8 mouse cellular contexts compared by ENCODE assay signal in the genomic region with DNA sequence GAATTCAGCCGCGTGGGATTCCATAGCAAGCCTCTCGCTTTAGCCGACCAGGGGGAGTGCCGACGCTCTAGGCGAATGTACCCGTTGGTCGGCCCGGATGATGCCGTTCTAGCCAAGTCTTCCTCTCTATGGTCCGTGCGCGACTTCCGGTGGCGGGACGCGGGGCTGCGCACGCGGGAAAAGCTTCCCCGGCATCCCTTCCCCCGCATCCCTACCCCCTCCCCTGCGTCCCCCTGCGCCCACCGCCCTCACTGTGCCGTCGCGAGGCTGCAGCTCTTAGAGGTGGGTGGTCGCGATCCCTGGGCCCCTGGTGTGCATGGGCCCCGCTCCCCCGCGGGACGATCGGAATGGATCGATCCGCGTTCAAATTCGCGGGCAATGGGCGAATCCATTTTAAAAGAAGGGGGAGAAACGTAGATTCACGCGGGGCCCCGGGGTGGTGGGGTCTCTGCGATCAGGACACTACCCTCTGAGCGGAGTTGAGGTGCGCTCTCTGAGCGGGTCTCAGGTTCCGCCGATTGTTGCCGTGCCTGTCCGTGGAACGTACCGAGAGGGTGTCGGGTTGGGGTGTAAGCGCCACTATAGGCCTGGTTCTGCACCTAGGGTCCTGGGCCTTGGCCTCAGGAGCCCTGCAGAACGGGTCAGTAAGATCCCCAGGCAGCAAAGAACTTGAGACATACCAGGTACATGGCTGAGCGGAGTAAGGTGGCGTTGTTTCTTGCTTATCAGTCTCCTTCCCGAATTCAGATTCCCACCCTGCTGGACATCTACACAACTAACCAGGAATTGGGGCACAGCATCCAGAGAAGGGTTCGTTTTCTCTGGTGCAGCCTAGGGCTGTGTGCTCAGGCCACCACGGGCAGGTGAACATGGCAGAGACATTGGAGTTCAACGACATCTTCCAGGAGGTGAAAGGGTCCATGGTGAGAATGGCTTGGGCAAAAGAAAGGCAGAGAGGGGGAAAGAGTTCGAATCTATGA. TPM values are rescaled to one million over a fixed set of nuclear protein-coding genes. Genes with fewer than 3 reads are reported as not detected.
DNase-seq lines count a peak whose midpoint lies in the region; ATAC-seq and TF ChIP-seq lines count a peak whose summit lies in the region.

TSS of gene Ssrp1 (plus strand) at position 188 of the 980 bp plus-strand sequence.
TSS of gene P2rx3 (minus strand) at position 416 of the 980 bp plus-strand sequence.

- ATAC-seq in heart, embryonic 15.5 days (replicated peaks; ENCODE audit: insufficient number of reproducible peaks, insufficient read depth, low FRiP score, low read depth), result peak; percentile 92
- peak; percentile 94 for ATAC-seq in liver, embryonic 16.5 days (ENCODE audit: low read depth)
- ATAC-seq in neural tube, embryonic 12.5 days (ENCODE audit: low FRiP score, low read depth), result peak; percentile 95
- peak; percentile 96 for ATAC-seq in stomach, postnatal 0 days (ENCODE audit: low FRiP score, low TSS enrichment)

- no peaks in the 10 kb centered on the region for H3K9me3 ChIP-seq in E14TG2a.4 (ENCODE audit: low read length)
- no peaks in the 10 kb centered on the region for H3K9me3 ChIP-seq in forebrain, embryonic 10.5 days
- H3K9me3 ChIP-seq in heart, embryonic 15.5 days (replicated peaks), result no peaks in the 10 kb centered on the region
- no peaks in the 10 kb centered on the region for H3K9me3 ChIP-seq in liver, embryonic 16.5 days (replicated peaks; ENCODE audit: control insufficient read depth, low read length)
- H3K9me3 ChIP-seq in neural tube, embryonic 12.5 days, result no peaks in the 10 kb centered on the region
- no peaks in the 10 kb centered on the region for H3K9me3 ChIP-seq in stomach, postnatal 0 days (ENCODE audit: control insufficient read depth, low read length)

- H3K4me1 ChIP-seq in E14TG2a.4 (replicated peaks; ENCODE audit: low read depth, low read length), result peaks cover 53% of the 10 kb centered on the region
- H3K4me1 ChIP-seq in forebrain, embryonic 10.5 days, result peaks cover 27% of the 10 kb centered on the region
- peaks cover 14% of the 10 kb centered on the region for H3K4me1 ChIP-seq in heart, embryonic 15.5 days (replicated peaks)
- H3K4me1 ChIP-seq in liver, embryonic 16.5 days (ENCODE audit: control insufficient read depth, low read depth, low read length), result peaks cover 15% of the 10 kb centered on the region
- peaks cover 14% of the 10 kb centered on the region; the same call in 1 of the 2 replicates for H3K4me1 ChIP-seq in neural tube, embryonic 12.5 days
- H3K4me1 ChIP-seq in stomach, postnatal 0 days (replicated peaks; ENCODE audit: control insufficient read depth, insufficient read depth), result no peaks in the 10 kb centered on the region

- H3K27ac ChIP-seq in forebrain, embryonic 10.5 days, result peak within 1 kb of the TSS; percentile 97
- H3K27ac ChIP-seq in heart, embryonic 15.5 days, result peak within 1 kb of the TSS; percentile 62
- H3K27ac ChIP-seq in liver, embryonic 16.5 days (ENCODE audit: low read length), result peak within 1 kb of the TSS; percentile 80
- H3K27ac ChIP-seq in neural tube, embryonic 12.5 days, result peak within 1 kb of the TSS; percentile 83
- peak within 1 kb of the TSS; percentile 89 for H3K27ac ChIP-seq in stomach, postnatal 0 days (replicated peaks)

- peaks cover 37% of the 10 kb centered on the region for H3K36me3 ChIP-seq in E14TG2a.4 (ENCODE audit: insufficient read depth, low read length)
- peaks cover 38% of the 10 kb centered on the region for H3K36me3 ChIP-seq in forebrain, embryonic 10.5 days (replicated peaks)
- H3K36me3 ChIP-seq in heart, embryonic 15.5 days, result peaks cover 30% of the 10 kb centered on the region
- peaks cover 30% of the 10 kb centered on the region for H3K36me3 ChIP-seq in liver, embryonic 16.5 days (ENCODE audit: control insufficient read depth, insufficient read depth)
- peaks cover 31% of the 10 kb centered on the region for H3K36me3 ChIP-seq in neural tube, embryonic 12.5 days
- H3K36me3 ChIP-seq in stomach, postnatal 0 days (ENCODE audit: control insufficient read depth, insufficient read depth, low read length), result peaks cover 19% of the 10 kb centered on the region

- H3K4me3 ChIP-seq in E14TG2a.4 (replicated peaks; ENCODE audit: low read length), result peak within 1 kb of the TSS; percentile 94
- H3K4me3 ChIP-seq in forebrain, embryonic 10.5 days, result peak within 1 kb of the TSS; percentile 87
- peak within 1 kb of the TSS; percentile 73 for H3K4me3 ChIP-seq in heart, embryonic 15.5 days
- H3K4me3 ChIP-seq in liver, embryonic 16.5 days (ENCODE audit: low read depth, low read length), result peak within 1 kb of the TSS; percentile 86
- H3K4me3 ChIP-seq in neural tube, embryonic 12.5 days, result peak within 1 kb of the TSS; percentile 68
- peak within 1 kb of the TSS; percentile 83 for H3K4me3 ChIP-seq in stomach, postnatal 0 days (ENCODE audit: low read depth, low read length)

- peak; percentile 92 for DNase-seq in c-Kit-positive CD71-negative TER-119-negative erythroid progenitor cells, embryonic 14.5 days (ENCODE audit: low read depth)
- DNase-seq in forebrain, embryonic 10.5 days (ENCODE audit: extremely low spot score, low spot score), result peak; percentile 93
- peak; percentile 91 to 95 for DNase-seq in kidney, postnatal 25 days
- DNase-seq in stomach, postnatal 0 days (ENCODE audit: low spot score), result peak; percentile 91

- WGBS in forebrain, embryonic 10.5 days, result 1% methylated on average over 66 of the region's 66 CpGs
- under 1% methylated on average over 66 of the region's 66 CpGs for WGBS in heart, embryonic 15.5 days
- under 1% methylated on average over 66 of the region's 66 CpGs for WGBS in liver, embryonic 16.5 days (ENCODE audit: insufficient replicate concordance)
- WGBS in neural tube, embryonic 12.5 days, result 1% methylated on average over 66 of the region's 66 CpGs
- WGBS in stomach, postnatal 0 days, result 1% methylated on average over 66 of the region's 66 CpGs

- TF ChIP-seq CTCF in E14TG2a.4 (conservative IDR thresholded peaks at IDR 0.05; ENCODE audit: low read length), result no peak
- TF ChIP-seq CTCF in stomach, postnatal 0 days (IDR thresholded peaks at IDR 0.05; ENCODE audit: low read depth), result peak; percentile 26; the same call in 1 of the 2 replicates

- no peak for TF ChIP-seq EP300 in stomach, postnatal 0 days (optimal IDR thresholded peaks at IDR 0.05)

- no peaks in the 10 kb centered on the region; the same call in 1 of the 2 replicates for H3K27me3 ChIP-seq in E14TG2a.4 (ENCODE audit: insufficient read depth, low read length)
- H3K27me3 ChIP-seq in forebrain, embryonic 10.5 days (ENCODE audit: poor library complexity, severe bottlenecking), result no peaks in the 10 kb centered on the region
- no peaks in the 10 kb centered on the region for H3K27me3 ChIP-seq in heart, embryonic 15.5 days
- H3K27me3 ChIP-seq in liver, embryonic 16.5 days (ENCODE audit: control insufficient read depth, insufficient read depth, low read depth, low read length), result peaks cover 17% of the 10 kb centered on the region
- H3K27me3 ChIP-seq in neural tube, embryonic 12.5 days (replicated peaks), result no peaks in the 10 kb centered on the region
- no peaks in the 10 kb centered on the region for H3K27me3 ChIP-seq in stomach, postnatal 0 days (ENCODE audit: control insufficient read depth, insufficient read depth, low read length)

- peak within 1 kb of the TSS; percentile 70 for H3K4me2 ChIP-seq in heart, embryonic 15.5 days
- H3K4me2 ChIP-seq in liver, embryonic 16.5 days (ENCODE audit: low read depth, low read length), result peak within 1 kb of the TSS; percentile 84
- peak within 1 kb of the TSS; percentile 72 for H3K4me2 ChIP-seq in neural tube, embryonic 12.5 days (replicated peaks)
- H3K4me2 ChIP-seq in stomach, postnatal 0 days (replicated peaks; ENCODE audit: low read depth), result peak within 1 kb of the TSS; percentile 80

- H3K9ac ChIP-seq in heart, embryonic 15.5 days, result peak within 1 kb of the TSS; percentile 81
- peak within 1 kb of the TSS; percentile 94 for H3K9ac ChIP-seq in liver, embryonic 16.5 days (ENCODE audit: low read depth, low read length)
- H3K9ac ChIP-seq in neural tube, embryonic 12.5 days, result peak within 1 kb of the TSS; percentile 80
- H3K9ac ChIP-seq in stomach, postnatal 0 days (ENCODE audit: low read length), result peak within 1 kb of the TSS; percentile 94

RNA-seq across cellular contexts. Expression of gene Ssrp1, which starts in this region (rescaled TPM):
- 433 and 446 TPM in 2 replicates for polyA plus RNA-seq in forebrain, embryonic 10.5 days (2016; fragmentation: Nextera tagmentation; extraction: Ambion mirVana)
- 104 and 141 TPM in 2 replicates for polyA plus RNA-seq in heart, embryonic 15.5 days (2015; fragmentation: Nextera tagmentation; extraction: Ambion mirVana)
- 127 and 134 TPM in 2 replicates for polyA plus RNA-seq in liver, embryonic 16.5 days (2015; fragmentation: Nextera tagmentation; extraction: Ambion mirVana)
- polyA plus RNA-seq in neural tube, embryonic 12.5 days (2016; fragmentation: Nextera tagmentation; extraction: Ambion mirVana), result 237 and 239 TPM in 2 replicates
- polyA plus RNA-seq in stomach, postnatal 0 days (2015; fragmentation: Nextera tagmentation; extraction: Ambion mirVana), result 84.8 and 90.0 TPM in 2 replicates

RNA-seq across cellular contexts. Expression of gene P2rx3, which starts in this region (rescaled TPM):
- 2.7 and 3.6 TPM in 2 replicates for polyA plus RNA-seq in forebrain, embryonic 10.5 days (2016; fragmentation: Nextera tagmentation; extraction: Ambion mirVana)
- polyA plus RNA-seq in heart, embryonic 15.5 days (2015; fragmentation: Nextera tagmentation; extraction: Ambion mirVana), result 0.33 and 0.68 TPM in 2 replicates
- 0.46 and 0.55 TPM in 2 replicates for polyA plus RNA-seq in liver, embryonic 16.5 days (2015; fragmentation: Nextera tagmentation; extraction: Ambion mirVana)
- 40.0 and 51.0 TPM in 2 replicates for polyA plus RNA-seq in neural tube, embryonic 12.5 days (2016; fragmentation: Nextera tagmentation; extraction: Ambion mirVana)
- polyA plus RNA-seq in stomach, postnatal 0 days (2015; fragmentation: Nextera tagmentation; extraction: Ambion mirVana), result 0.62 and 0.73 TPM in 2 replicates

Comparison
In these comparisons a context has a peak if more than half of its experiments do, and no peak if none do; other contexts are left out.
1. Peak in every context shown above with its lines: DNase-seq, ATAC-seq, H3K4me3 ChIP-seq and H3K27ac ChIP-seq.